Mouse (Mus musculus) midbrain, embryonic 13.5 days (tissue): ENCODE measurements at regions not wholly inside any gene's neighbourhood (a gene's known extent, or its start where the extent isn't known, plus 50 kb on each side); places are given as distances from the start of the nearest gene placed in this dataset.

Experiments used
- ATAC-seq: fragments of 200-750 bp; cut with Nextera tagmentation; 2 replicates; pipeline ENCODE4 v1.8.0; 2017; ENCODE audit warnings: mild to moderate bottlenecking, moderate TSS enrichment, moderate library complexity
- H3K27ac ChIP-seq: fragments of 300-500 bp; sonication (generic); 2 replicates; pipeline ENCODE4 v1.5.1; 2015; ENCODE audit warnings: inconsistent platforms, mild to moderate bottlenecking, moderate library complexity
- H3K27me3 ChIP-seq: fragments of 300-500 bp; sonication (generic); 2 replicates; pipeline ENCODE4 v1.6.1; 2015; ENCODE audit warnings: mild to moderate bottlenecking, inconsistent platforms
- H3K36me3 ChIP-seq: fragments of 300-500 bp; sonication (generic); 2 replicates; pipeline ENCODE4 v1.6.1; 2015; ENCODE audit warnings: mild to moderate bottlenecking, inconsistent platforms
- H3K4me1 ChIP-seq: fragments of 300-500 bp; sonication (generic); replicated peaks from 2 replicates; pipeline ENCODE4 v1.6.1; 2015; ENCODE audit warnings: inconsistent platforms
- H3K4me2 ChIP-seq: fragments of 300-500 bp; sonication (generic); replicated peaks from 2 replicates; pipeline ENCODE4 v1.6.1; 2015; ENCODE audit warnings: moderate library complexity, mild to moderate bottlenecking, inconsistent platforms
- H3K4me3 ChIP-seq: fragments of 300-500 bp; sonication (generic); replicated peaks from 2 replicates; pipeline ENCODE4 v1.5.1; 2015; ENCODE audit warnings: mild to moderate bottlenecking, inconsistent platforms
- H3K9ac ChIP-seq: fragments of 300-500 bp; sonication (generic); replicated peaks from 2 replicates; pipeline ENCODE4 v1.6.1; 2015; ENCODE audit warnings: mild to moderate bottlenecking, inconsistent platforms
- H3K9me3 ChIP-seq: fragments of 300-500 bp; sonication (generic); 2 replicates; pipeline ENCODE4 v1.6.1; 2016; ENCODE audit warnings: mild to moderate bottlenecking, inconsistent platforms
- WGBS: fragments of 180-500 bp; shearing (Covaris S2); methylation state at CpG from one replicate; pipeline ENCODE4 v1.1.7; 2015; 5-methylcytosine and 5-hydroxymethylcytosine counted together

GRCm38 (mm10) chr6:31317741-31318225 is 80.8 kb upstream of the Mkln1 start:
- WGBS, result 13% methylated on average over 12 of the region's 12 CpGs
- H3K27me3 ChIP-seq, result 0 out of 2 replicates have a peak, but pooled peaks cover 8% of the 10 kb centered on the region
- no peak overlapping the region for H3K27ac ChIP-seq
- no peaks in the 10 kb centered on the region for H3K36me3 ChIP-seq
- peaks cover 4% of the 10 kb centered on the region; the same call in 1 of the 2 replicates for H3K4me1 ChIP-seq
- no peak for ATAC-seq
- H3K9me3 ChIP-seq, result no peaks in the 10 kb centered on the region; the same call in 1 of the 2 replicates
- H3K4me3 ChIP-seq, result no peak overlapping the region
- H3K9ac ChIP-seq, result no peak overlapping the region
- H3K4me2 ChIP-seq, result peak overlapping the region; percentile 19

- no peak overlapping the region for H3K9ac ChIP-seq
- no peak for ATAC-seq
- H3K9me3 ChIP-seq, result no peaks in the 10 kb centered on the region; the same call in 1 of the 2 replicates
- H3K36me3 ChIP-seq, result no peaks in the 10 kb centered on the region
- WGBS, result 8% methylated on average over 11 of the region's 11 CpGs
- 0 out of 2 replicates have a peak, but pooled peaks cover 8% of the 10 kb centered on the region for H3K27me3 ChIP-seq
- H3K4me2 ChIP-seq, result peak overlapping the region; percentile 19
- H3K4me1 ChIP-seq, result peaks cover 10% of the 10 kb centered on the region; the same call in 1 of the 2 replicates
- no peak overlapping the region for H3K27ac ChIP-seq
- H3K4me3 ChIP-seq, result no peak overlapping the region
Observed at GRCm38 (mm10) chr6:31318506-31318905, 80.0 kb upstream of the Mkln1 start.

GRCm38 (mm10) chr6:31319431-31319830 is 79.1 kb upstream of the Mkln1 start:
- no peak overlapping the region for H3K27ac ChIP-seq
- H3K4me2 ChIP-seq, result no peak overlapping the region
- H3K36me3 ChIP-seq, result no peaks in the 10 kb centered on the region
- H3K9me3 ChIP-seq, result no peaks in the 10 kb centered on the region; the same call in 1 of the 2 replicates
- no peak overlapping the region for H3K4me3 ChIP-seq
- 92% methylated on average over 2 of the region's 2 CpGs for WGBS
- H3K9ac ChIP-seq, result no peak overlapping the region
- H3K4me1 ChIP-seq, result peaks cover 20% of the 10 kb centered on the region
- H3K27me3 ChIP-seq, result 0 out of 2 replicates have a peak, but pooled peaks cover 8% of the 10 kb centered on the region
- no peak for ATAC-seq

GRCm38 (mm10) chr6:31320141-31320830 is 78.2 kb upstream of the Mkln1 start:
- no peak for ATAC-seq
- Histone ChIP-seq H3K27me3 (0 out of 2 replicates have a peak, but pooled peaks cover 8% of the 10 kb centered on the region), H3K4me2 (no peak overlapping the region), H3K9ac (no peak overlapping the region), H3K4me1 (peaks cover 28% of the 10 kb centered on the region), H3K4me3 (no peak overlapping the region), H3K9me3 (no peaks in the 10 kb centered on the region), H3K36me3 (no peaks in the 10 kb centered on the region), H3K27ac (no peak overlapping the region)
- 78% methylated on average over 3 of the region's 3 CpGs for WGBS

GRCm38 (mm10) chr6:31321066-31321846 is 77.3 kb upstream of the Mkln1 start:
- Histone ChIP-seq H3K27ac (no peak overlapping the region), H3K36me3 (no peaks in the 10 kb centered on the region), H3K4me1 (peaks cover 31% of the 10 kb centered on the region), H3K9ac (no peak overlapping the region), H3K27me3 (0 out of 2 replicates have a peak, but pooled peaks cover 8% of the 10 kb centered on the region), H3K4me3 (no peak overlapping the region), H3K9me3 (no peaks in the 10 kb centered on the region), H3K4me2 (no peak overlapping the region)
- 84% methylated on average over 7 of the region's 7 CpGs for WGBS
- ATAC-seq, result no peak

GRCm38 (mm10) chr6:31321902-31322301 is 76.6 kb upstream of the Mkln1 start:
- Histone ChIP-seq H3K4me3 (no peak overlapping the region), H3K9ac (no peak overlapping the region), H3K27ac (no peak overlapping the region), H3K4me1 (peaks cover 31% of the 10 kb centered on the region), H3K9me3 (no peaks in the 10 kb centered on the region), H3K27me3 (0 out of 2 replicates have a peak, but pooled peaks cover 7% of the 10 kb centered on the region), H3K36me3 (no peaks in the 10 kb centered on the region), H3K4me2 (no peak overlapping the region)
- no peak for ATAC-seq
- 72% methylated on average over 10 of the region's 10 CpGs for WGBS

DNA sequence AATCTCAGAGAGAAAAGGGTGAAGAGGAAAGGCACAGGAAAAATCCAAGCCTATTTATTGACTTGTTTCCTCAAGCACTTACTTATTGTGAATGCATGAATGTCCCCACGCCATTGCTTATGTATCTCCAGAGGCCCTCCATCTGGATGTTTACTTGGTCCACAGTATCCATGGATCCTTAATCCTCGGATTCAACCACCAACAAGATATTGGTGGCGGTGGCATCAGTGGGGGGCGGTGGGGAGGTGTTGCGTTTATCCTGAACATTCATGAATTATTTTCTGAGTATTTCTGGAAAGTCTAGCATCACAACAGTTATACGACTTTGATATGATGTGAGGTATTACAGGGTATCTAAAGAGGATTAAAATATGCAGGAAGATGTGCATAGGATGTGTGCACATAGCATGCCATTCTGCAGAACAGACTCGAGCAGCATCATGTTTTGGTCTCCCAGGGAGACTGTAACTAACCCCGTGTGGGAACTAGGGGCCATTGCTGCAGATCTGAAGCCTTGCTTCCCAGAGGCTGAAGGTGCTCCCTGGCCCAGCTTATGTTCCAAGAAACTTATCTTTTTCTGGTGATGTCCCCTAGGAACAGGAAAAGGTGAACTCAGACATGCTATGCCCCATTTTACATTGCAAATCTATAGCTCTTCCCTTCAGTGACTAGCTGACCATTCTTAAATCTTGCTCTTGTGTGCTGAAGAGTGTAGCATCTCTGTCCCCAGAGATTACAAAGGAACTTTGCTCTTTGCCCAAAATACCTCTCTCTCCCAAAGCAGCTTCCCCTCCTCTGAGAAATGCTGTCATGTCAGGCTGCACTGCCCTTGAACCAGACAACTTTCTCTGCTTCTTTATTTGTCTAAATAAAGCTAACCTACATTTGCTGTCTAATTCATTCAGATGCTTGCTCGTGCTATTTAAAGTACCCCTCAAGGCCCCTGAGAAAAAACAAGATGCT is 75.0 kb upstream of the Mkln1 start:
- 0 out of 2 replicates have a peak, but pooled peaks have one; percentile 30 for ATAC-seq
- no peak overlapping the region for H3K4me3 ChIP-seq
- H3K27me3 ChIP-seq, result no peaks in the 10 kb centered on the region
- H3K4me1 ChIP-seq, result peaks cover 28% of the 10 kb centered on the region
- H3K4me2 ChIP-seq, result no peak overlapping the region
- no peak overlapping the region for H3K9ac ChIP-seq
- no peak overlapping the region for H3K27ac ChIP-seq
- H3K36me3 ChIP-seq, result no peaks in the 10 kb centered on the region
- H3K9me3 ChIP-seq, result no peaks in the 10 kb centered on the region
- 49% methylated on average over 9 of the region's 9 CpGs for WGBS

- peak; percentile 65 for ATAC-seq
- 28% methylated on average over 6 of the region's 6 CpGs for WGBS
- H3K36me3 ChIP-seq, result no peaks in the 10 kb centered on the region
Observed at GRCm38 (mm10) chr6:31324717-31325116, 73.8 kb upstream of the Mkln1 start.

GRCm38 (mm10) chr6:31325621-31326020 is 72.9 kb upstream of the Mkln1 start:
- no peaks in the 10 kb centered on the region for H3K36me3 ChIP-seq
- peak overlapping the region; percentile 65 for H3K27ac ChIP-seq
- H3K4me2 ChIP-seq, result no peak overlapping the region
- no peak overlapping the region for H3K9ac ChIP-seq
- no peaks in the 10 kb centered on the region for H3K9me3 ChIP-seq
- H3K27me3 ChIP-seq, result no peaks in the 10 kb centered on the region
- 88% methylated on average over 1 of the region's 1 CpGs for WGBS
- no peak for ATAC-seq
- no peak overlapping the region for H3K4me3 ChIP-seq
- H3K4me1 ChIP-seq, result peaks cover 27% of the 10 kb centered on the region

More at GRCm38 (mm10) chr6:31324717-31325116, 73.8 kb upstream of the Mkln1 start:
- Histone ChIP-seq H3K9ac (no peak overlapping the region), H3K27me3 (no peaks in the 10 kb centered on the region), H3K4me2 (no peak overlapping the region), H3K4me1 (peaks cover 27% of the 10 kb centered on the region), H3K4me3 (no peak overlapping the region), H3K9me3 (no peaks in the 10 kb centered on the region), H3K27ac (peak overlapping the region; percentile 32; the same call in 1 of the 2 replicates)

DNA sequence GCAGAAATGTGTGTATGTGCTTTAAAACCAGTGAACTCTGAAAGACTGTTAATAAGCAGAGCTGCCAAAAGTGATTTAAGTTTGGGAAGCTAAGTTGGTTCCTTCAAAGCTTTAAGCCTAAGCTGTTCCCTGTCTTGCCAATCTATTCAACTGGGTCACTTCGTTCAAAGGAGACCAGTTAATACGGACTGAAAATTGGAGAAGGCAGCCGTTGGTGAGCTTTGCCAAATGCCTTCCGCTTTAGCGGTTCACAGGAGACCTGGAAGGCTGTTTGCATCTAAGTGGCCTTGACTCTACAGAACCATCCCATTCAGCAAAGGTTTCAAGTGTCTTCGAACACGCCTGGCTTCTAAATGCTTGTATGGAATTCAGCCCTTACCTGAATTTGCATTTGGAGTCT is 68.2 kb upstream of the Mkln1 start:
- no peaks in the 10 kb centered on the region for H3K27me3 ChIP-seq
- no peak overlapping the region for H3K4me3 ChIP-seq
- H3K9me3 ChIP-seq, result no peaks in the 10 kb centered on the region
- H3K9ac ChIP-seq, result no peak overlapping the region
- no peak overlapping the region for H3K27ac ChIP-seq
- no peak for ATAC-seq
- no peaks in the 10 kb centered on the region for H3K36me3 ChIP-seq
- 79% methylated on average over 7 of the region's 7 CpGs for WGBS
- H3K4me2 ChIP-seq, result no peak overlapping the region
- H3K4me1 ChIP-seq, result peaks cover 11% of the 10 kb centered on the region; the same call in 1 of the 2 replicates

DNA sequence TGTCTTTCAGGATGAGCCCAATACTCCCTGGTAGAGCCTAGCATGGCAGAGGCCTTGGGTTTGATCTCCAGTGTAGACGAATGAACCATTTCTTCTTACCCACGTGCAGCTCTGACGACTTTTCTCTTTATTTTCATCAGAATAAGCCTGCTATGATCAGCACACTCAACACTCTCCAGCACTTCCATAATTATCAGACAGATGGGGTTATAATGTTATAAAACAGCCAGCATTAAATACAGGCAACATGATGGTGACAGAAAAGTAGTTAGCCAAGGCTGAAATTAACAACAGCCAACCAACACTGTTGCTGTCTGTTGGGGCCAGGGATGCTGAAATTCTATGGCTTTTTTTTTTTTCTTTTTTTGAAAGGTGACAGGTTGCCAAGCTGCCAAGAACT is 67.7 kb upstream of the Mkln1 start:
- no peaks in the 10 kb centered on the region for H3K27me3 ChIP-seq
- H3K9me3 ChIP-seq, result no peaks in the 10 kb centered on the region
- no peak overlapping the region for H3K4me3 ChIP-seq
- H3K27ac ChIP-seq, result no peak overlapping the region
- H3K4me1 ChIP-seq, result peaks cover 9% of the 10 kb centered on the region; the same call in 1 of the 2 replicates
- H3K9ac ChIP-seq, result no peak overlapping the region
- ATAC-seq, result no peak
- H3K36me3 ChIP-seq, result no peaks in the 10 kb centered on the region
- WGBS, result 93% methylated on average over 3 of the region's 3 CpGs
- no peak overlapping the region for H3K4me2 ChIP-seq
